Mouse (Mus musculus) hindbrain, embryonic 11.5 days (tissue): ENCODE data around the gene Ush2a. TPM values are rescaled to one million over a fixed set of nuclear protein-coding genes. Genes with fewer than 3 reads are reported as not detected.

Experiments used
- ATAC-seq: fragments of 200-750 bp; cut with Nextera tagmentation; 2 replicates; pipeline ENCODE4 v1.8.0; 2017; ENCODE audit warnings: mild to moderate bottlenecking, moderate TSS enrichment, moderate library complexity; ENCODE audit not compliant: low FRiP score
- DNase-seq: peaks from one replicate; pipeline ENCODE4 v3.0.0-alpha.2; 2015; ENCODE audit warnings: low spot score
- H3K27ac ChIP-seq: fragments of 300-500 bp; sonication (generic); 2 replicates; pipeline ENCODE4 v1.5.1; 2014; ENCODE audit warnings: mild to moderate bottlenecking, low read depth, low read length
- H3K27me3 ChIP-seq: fragments of 300-500 bp; sonication (generic); 2 replicates; pipeline ENCODE4 v1.6.1; 2014; ENCODE audit warnings: mild to moderate bottlenecking, low read length, moderate library complexity, mixed read lengths; ENCODE audit not compliant: control insufficient read depth, insufficient read depth
- H3K36me3 ChIP-seq: fragments of 300-500 bp; sonication (generic); 2 replicates; pipeline ENCODE4 v1.6.1; 2014; ENCODE audit warnings: mild to moderate bottlenecking, low read length, moderate library complexity, mixed read lengths; ENCODE audit not compliant: control insufficient read depth, insufficient read depth
- H3K4me1 ChIP-seq: fragments of 300-500 bp; sonication (generic); replicated peaks from 2 replicates; pipeline ENCODE4 v1.6.1; 2014; ENCODE audit warnings: low read length, mixed read lengths; ENCODE audit not compliant: control insufficient read depth, insufficient read depth
- H3K4me2 ChIP-seq: fragments of 300-500 bp; sonication (generic); replicated peaks from 2 replicates; pipeline ENCODE4 v1.6.1; 2014; ENCODE audit warnings: mild to moderate bottlenecking, low read depth, low read length
- H3K4me3 ChIP-seq: fragments of 300-500 bp; sonication (generic); 2 replicates; pipeline ENCODE4 v1.5.1; 2014; ENCODE audit warnings: low read depth, low read length
- H3K9ac ChIP-seq: fragments of 300-500 bp; sonication (generic); 2 replicates; pipeline ENCODE4 v1.6.1; 2014; ENCODE audit warnings: low read depth, low read length
- H3K9me3 ChIP-seq: fragments of 300-500 bp; sonication (generic); 2 replicates; pipeline ENCODE4 v1.6.1; 2016; ENCODE audit warnings: low read length; ENCODE audit not compliant: control insufficient read depth
- whole genome bisulfite sequencing: fragments of 180-500 bp; shearing (Covaris S2); extraction: QIAGEN DNeasy Blood & Tissue Kit; methylation state at CpG from one replicate; pipeline ENCODE4 v1.1.7; 2014; 5-methylcytosine and 5-hydroxymethylcytosine counted together
- polyA plus RNA-seq: library from polyadenylated mRNA; unstranded; fragments of >200 nt; fragmentation: Nextera tagmentation; extraction: Ambion mirVana; gene quantifications from 2 replicates; pipeline ENCODE4 v1.2.1, GENCODE M21; 2014

Ush2a gene
- polyA plus RNA-seq, 1 experiment from 2014 or later: 0.26 TPM

- H3K36me3 ChIP-seq: no peaks in the 10 kb centered on the region
- H3K27ac ChIP-seq: no peak overlapping the region
- WGBS: 88% methylated on average over 2 of the region's 2 CpGs
- H3K4me2 ChIP-seq: no peak overlapping the region
- no peak for DNase-seq
- H3K9me3 ChIP-seq: no peaks in the 10 kb centered on the region
- no peak overlapping the region for H3K4me3 ChIP-seq
- no peaks in the 10 kb centered on the region for H3K4me1 ChIP-seq
- H3K27me3 ChIP-seq: no peaks in the 10 kb centered on the region
- H3K9ac ChIP-seq: no peak overlapping the region
- ATAC-seq: no peak
Measured at GRCm38 (mm10) chr1:188354726-188355125, 92.9 kb downstream of the Ush2a start.

- DNase-seq (no peak), ATAC-seq (no peak)
- Histone ChIP-seq H3K27ac (no peak overlapping the region), H3K36me3 (no peaks in the 10 kb centered on the region), H3K9ac (no peak overlapping the region), H3K4me2 (no peak overlapping the region), H3K4me1 (no peaks in the 10 kb centered on the region), H3K9me3 (no peaks in the 10 kb centered on the region), H3K27me3 (no peaks in the 10 kb centered on the region), H3K4me3 (no peak overlapping the region)
- WGBS: 94% methylated on average over 3 of the region's 3 CpGs
Measured at GRCm38 (mm10) chr1:188363548-188363947, 101.7 kb downstream of the Ush2a start.

GRCm38 (mm10) chr1:188385180-188385579, 123.4 kb downstream of the Ush2a start:
- no peak overlapping the region for H3K27ac ChIP-seq
- no peaks in the 10 kb centered on the region for H3K4me1 ChIP-seq
- H3K9me3 ChIP-seq: no peaks in the 10 kb centered on the region
- H3K36me3 ChIP-seq: no peaks in the 10 kb centered on the region
- H3K4me3 ChIP-seq: no peak overlapping the region
- WGBS: 78% methylated on average over 1 of the region's 1 CpGs
- no peaks in the 10 kb centered on the region for H3K27me3 ChIP-seq
- ATAC-seq: no peak
- H3K9ac ChIP-seq: no peak overlapping the region
- DNase-seq: no peak
- no peak overlapping the region for H3K4me2 ChIP-seq

DNA sequence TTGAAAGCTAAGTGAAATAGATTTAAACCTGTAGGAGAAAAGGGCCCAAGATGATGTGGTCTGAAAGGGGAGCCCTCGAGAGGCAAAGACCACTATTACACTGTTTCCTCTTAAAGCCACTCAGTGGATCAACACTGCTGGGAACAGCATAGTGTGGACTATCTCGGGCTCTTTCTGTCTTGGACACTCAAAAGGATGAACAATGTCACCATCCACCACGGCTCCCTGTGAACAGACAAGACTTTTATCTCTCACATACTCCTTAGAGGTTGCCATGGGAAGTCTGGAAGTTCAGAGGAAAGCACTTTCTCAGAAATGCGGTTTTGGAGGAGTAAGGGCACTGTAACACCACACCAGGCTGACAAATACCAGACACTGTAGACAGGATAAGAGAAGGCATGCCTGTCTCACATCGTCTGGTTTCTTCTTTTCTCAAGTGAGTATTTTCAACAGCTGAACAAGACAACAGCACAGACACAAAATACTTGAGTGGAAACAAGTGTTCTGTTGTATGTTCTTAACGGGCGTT, 124.0 kb downstream of the Ush2a start:
- WGBS: 76% methylated on average over 7 of the region's 7 CpGs
- Histone ChIP-seq H3K4me3 (no peak overlapping the region), H3K36me3 (no peaks in the 10 kb centered on the region), H3K9ac (no peak overlapping the region), H3K4me1 (no peaks in the 10 kb centered on the region), H3K9me3 (no peaks in the 10 kb centered on the region), H3K4me2 (no peak overlapping the region), H3K27ac (no peak overlapping the region), H3K27me3 (no peaks in the 10 kb centered on the region)
- ATAC-seq (no peak), DNase-seq (no peak)

DNA sequence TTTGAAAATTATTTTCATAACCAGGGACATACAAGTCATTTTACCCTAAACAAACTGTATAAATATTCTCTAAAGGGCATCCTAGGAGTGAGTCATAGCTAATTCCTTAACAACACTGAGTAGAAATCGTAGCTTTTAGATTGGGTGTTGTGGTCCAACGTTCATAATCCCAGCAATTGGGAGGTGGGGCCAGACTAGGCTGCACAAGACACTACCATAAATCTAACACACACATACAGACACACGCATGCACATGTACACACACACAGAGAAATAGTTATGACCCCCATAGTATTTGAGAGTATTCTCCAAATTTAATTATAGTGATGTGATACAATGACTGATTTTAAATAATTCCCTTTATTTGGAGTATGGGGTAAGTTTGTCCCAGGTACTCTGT, 125.5 kb downstream of the Ush2a start:
- ATAC-seq (no peak), DNase-seq (no peak)
- no peak overlapping the region for H3K9ac ChIP-seq
- H3K4me3 ChIP-seq: no peak overlapping the region
- H3K27ac ChIP-seq: no peak overlapping the region
- no peaks in the 10 kb centered on the region for H3K9me3 ChIP-seq
- H3K4me1 ChIP-seq: no peaks in the 10 kb centered on the region
- H3K4me2 ChIP-seq: no peak overlapping the region
- no peaks in the 10 kb centered on the region for H3K36me3 ChIP-seq
- no peaks in the 10 kb centered on the region for H3K27me3 ChIP-seq
- WGBS: 90% methylated on average over 3 of the region's 3 CpGs

- DNase-seq (no peak), ATAC-seq (no peak)
- Histone ChIP-seq H3K27ac (no peak overlapping the region), H3K9ac (no peak overlapping the region), H3K36me3 (no peaks in the 10 kb centered on the region), H3K4me1 (no peaks in the 10 kb centered on the region), H3K4me3 (no peak overlapping the region), H3K9me3 (no peaks in the 10 kb centered on the region), H3K4me2 (no peak overlapping the region), H3K27me3 (no peaks in the 10 kb centered on the region)
- WGBS: 66% methylated on average over 2 of the region's 2 CpGs
Measured at GRCm38 (mm10) chr1:188387820-188388471, 126.1 kb downstream of the Ush2a start.

DNA sequence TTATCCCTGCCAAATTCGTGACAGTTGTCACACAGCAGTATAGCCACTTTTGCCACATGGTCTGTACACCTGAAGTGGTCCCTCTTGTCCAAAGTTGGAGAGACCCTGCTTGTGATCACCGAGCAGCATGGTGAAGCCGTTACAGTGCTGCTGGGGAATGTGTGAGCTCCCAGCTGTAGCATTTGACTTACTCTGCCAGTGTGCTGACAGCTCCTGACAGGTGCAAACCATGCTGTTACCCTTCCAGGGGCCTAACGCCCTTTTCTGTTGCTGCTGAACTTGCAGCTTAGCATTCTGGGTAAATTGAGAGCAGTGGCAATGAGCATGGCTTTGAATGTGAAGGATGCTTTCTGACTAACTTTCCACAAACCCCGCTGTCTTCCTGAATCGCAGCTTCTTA, 128.3 kb downstream of the Ush2a start:
- WGBS: 66% methylated on average over 6 of the region's 6 CpGs
- H3K27me3 ChIP-seq: no peaks in the 10 kb centered on the region
- no peak overlapping the region for H3K4me2 ChIP-seq
- ATAC-seq: no peak
- no peaks in the 10 kb centered on the region for H3K36me3 ChIP-seq
- H3K4me3 ChIP-seq: no peak overlapping the region
- no peaks in the 10 kb centered on the region for H3K9me3 ChIP-seq
- no peak overlapping the region for H3K27ac ChIP-seq
- no peaks in the 10 kb centered on the region for H3K4me1 ChIP-seq
- H3K9ac ChIP-seq: no peak overlapping the region
- no peak for DNase-seq

- H3K27me3 ChIP-seq: no peaks in the 10 kb centered on the region
- H3K9ac ChIP-seq: no peak overlapping the region
- WGBS: 91% methylated on average over 4 of the region's 4 CpGs
- no peak for DNase-seq
- no peak for ATAC-seq
- H3K4me1 ChIP-seq: no peaks in the 10 kb centered on the region
- H3K4me2 ChIP-seq: no peak overlapping the region
- H3K27ac ChIP-seq: no peak overlapping the region
- H3K36me3 ChIP-seq: no peaks in the 10 kb centered on the region
- H3K4me3 ChIP-seq: no peak overlapping the region
- H3K9me3 ChIP-seq: no peaks in the 10 kb centered on the region
Measured at GRCm38 (mm10) chr1:188407176-188407575, 145.4 kb downstream of the Ush2a start.

DNA sequence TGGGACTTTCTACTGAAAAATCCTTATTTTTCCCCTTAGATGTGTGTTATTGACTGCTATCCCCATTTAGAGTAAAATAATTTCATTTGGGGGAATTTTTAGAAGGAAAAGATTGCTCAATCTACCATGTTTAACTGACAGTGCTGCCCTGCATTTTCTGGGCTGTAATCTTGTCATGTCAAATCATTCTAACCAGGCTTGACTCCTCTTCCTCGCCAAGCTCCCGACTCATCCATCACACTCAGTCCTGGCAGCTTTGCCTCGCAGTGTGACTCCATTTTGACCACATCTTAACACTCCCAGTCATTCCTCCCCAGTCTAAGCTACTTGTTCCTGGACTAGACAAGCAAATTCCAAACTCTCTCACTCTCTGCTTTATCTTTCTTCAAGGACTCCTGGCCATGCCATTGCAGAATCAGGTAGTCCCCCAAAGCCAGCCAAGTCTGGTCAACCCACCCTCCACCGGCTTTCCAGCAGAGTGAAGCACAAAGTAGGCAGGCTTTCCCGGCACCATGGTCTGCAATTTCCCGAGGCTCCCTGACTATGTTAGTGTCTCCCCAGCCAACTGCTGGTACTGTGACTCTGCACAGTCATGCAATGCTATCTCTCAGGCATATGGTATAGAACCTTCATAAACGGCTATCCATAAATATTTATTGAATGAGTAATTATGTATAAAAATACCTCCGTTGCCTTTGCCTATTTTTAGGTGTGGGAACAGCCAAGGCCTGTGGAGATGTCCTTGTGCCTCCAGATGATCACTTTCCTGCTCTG, 146.0 kb downstream of the Ush2a start:
- H3K27me3 ChIP-seq: no peaks in the 10 kb centered on the region
- H3K36me3 ChIP-seq: no peaks in the 10 kb centered on the region
- H3K4me1 ChIP-seq: no peaks in the 10 kb centered on the region
- no peak overlapping the region for H3K27ac ChIP-seq
- WGBS: 86% methylated on average over 8 of the region's 8 CpGs
- DNase-seq (no peak), ATAC-seq (no peak)
- H3K4me3 ChIP-seq: no peak overlapping the region
- no peaks in the 10 kb centered on the region for H3K9me3 ChIP-seq
- no peak overlapping the region for H3K4me2 ChIP-seq
- no peak overlapping the region for H3K9ac ChIP-seq
